8 mouse cellular contexts compared by ENCODE assay signal in the genomic region with DNA sequence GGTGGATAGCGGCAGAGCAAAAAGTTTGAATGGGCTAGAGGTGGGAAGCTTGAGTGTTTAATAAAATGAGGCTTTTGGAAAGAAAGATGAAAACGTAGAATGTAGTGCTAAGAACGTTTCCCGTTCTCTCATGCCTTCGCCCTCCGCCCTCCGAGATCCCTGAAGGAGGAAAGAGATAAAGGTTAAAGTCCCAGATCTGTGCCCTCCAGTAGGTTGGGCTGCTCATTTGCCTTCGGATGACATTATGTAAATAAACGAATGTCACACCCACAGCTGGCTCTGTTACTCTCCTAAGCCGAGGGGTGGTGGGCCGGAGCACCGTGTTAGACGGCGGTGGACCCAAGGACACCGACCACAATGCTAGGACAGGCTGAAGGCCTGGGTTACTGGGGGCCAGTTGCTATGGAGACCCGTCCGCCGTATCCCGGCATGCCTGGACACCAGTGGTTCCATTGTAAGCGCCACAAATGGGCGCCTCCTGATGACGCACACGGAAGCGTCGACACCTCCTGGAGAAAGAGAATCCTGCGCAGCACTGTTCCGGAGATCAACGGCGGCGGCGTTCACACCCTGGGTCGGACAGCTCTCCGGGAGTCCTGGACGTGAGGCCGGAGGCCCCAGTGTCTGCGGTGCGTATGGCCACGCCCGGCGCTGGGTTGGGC. TPM values are rescaled to one million over a fixed set of nuclear protein-coding genes. Genes with fewer than 3 reads are reported as not detected.
DNase-seq lines count a peak whose midpoint lies in the region; ATAC-seq and TF ChIP-seq lines count a peak whose summit lies in the region.

Gene Brms1, plus strand, starts transcription at position 493 of the 662 bp plus-strand sequence.

- H3K4me2 ChIP-seq in CH12.LX (ENCODE audit: insufficient read depth, low read depth, poor library complexity, severe bottlenecking), result peak within 1 kb of the TSS; percentile 89
- H3K4me2 ChIP-seq in forebrain, embryonic 12.5 days, result peak within 1 kb of the TSS; percentile 97
- peak within 1 kb of the TSS; percentile 81 for H3K4me2 ChIP-seq in heart, embryonic 16.5 days (ENCODE audit: low read depth, low read length)
- peak within 1 kb of the TSS; percentile 84 for H3K4me2 ChIP-seq in liver, embryonic 14.5 days (ENCODE audit: low read depth)
- peak within 1 kb of the TSS; percentile 98 for H3K4me2 ChIP-seq in stomach, embryonic 15.5 days

- no peak for TF ChIP-seq EP300 in CH12.LX (IDR thresholded peaks at IDR 0.05; ENCODE audit: low read length)
- TF ChIP-seq EP300 in liver, embryonic 14.5 days (IDR thresholded peaks at IDR 0.05; ENCODE audit: low read depth), result no peak

- DNase-seq in CH12.LX (ENCODE audit: extremely low read depth), result peak; percentile 94
- DNase-seq in c-Kit-positive CD71-positive TER-119-negative erythroid progenitor cells, embryonic 14.5 days (ENCODE audit: low read depth), result peak; percentile 96
- DNase-seq in kidney, postnatal 36 days, result peak; percentile 95 to 96
- peak; percentile 87 to 90 (median 90) for DNase-seq in liver, embryonic 14.5 days (ENCODE audit: low read depth in 3 of 3, low spot score in 3 of 3)
- peak; percentile 94 for DNase-seq in neural tube, embryonic 10.5 days (ENCODE audit: extremely low spot score, low spot score)

- peak within 1 kb of the TSS; percentile 72 to 95 (median 93) for H3K4me3 ChIP-seq in CH12.LX (replicated peaks in 1 of 3; ENCODE audit: low read depth in 2 of 3, low read length in 2 of 3, poor library complexity in 1 of 3)
- H3K4me3 ChIP-seq in forebrain, embryonic 12.5 days (replicated peaks), result peak within 1 kb of the TSS; percentile 82
- H3K4me3 ChIP-seq in heart, embryonic 16.5 days (ENCODE audit: low read length), result peak within 1 kb of the TSS; percentile 82
- H3K4me3 ChIP-seq in liver, embryonic 14.5 days (ENCODE audit: insufficient read depth in 1 of 2, low read depth in 2 of 2, low read length in 2 of 2), result peak within 1 kb of the TSS; percentile 70 to 85
- peak within 1 kb of the TSS; percentile 64 for H3K4me3 ChIP-seq in stomach, embryonic 15.5 days (replicated peaks)

- 7% methylated on average over 40 of the region's 40 CpGs for whole genome bisulfite sequencing in forebrain, embryonic 12.5 days
- WGBS in heart, embryonic 16.5 days, result 3% methylated on average over 40 of the region's 40 CpGs
- WGBS in liver, embryonic 14.5 days (ENCODE audit: insufficient replicate concordance), result 3% methylated on average over 40 of the region's 40 CpGs
- WGBS in stomach, embryonic 15.5 days, result 4% methylated on average over 40 of the region's 40 CpGs

- peaks cover 11% of the 10 kb centered on the region for H3K79me2 ChIP-seq in CH12.LX (replicated peaks; ENCODE audit: control insufficient read depth, extremely low read depth, insufficient read depth, poor library complexity, severe bottlenecking)

- peak; percentile 69 for TF ChIP-seq POLR2A in CH12.LX (IDR thresholded peaks at IDR 0.05; ENCODE audit: low read depth, low read length)

- no peak for TF ChIP-seq CTCF in CH12.LX (conservative IDR thresholded peaks at IDR 0.05 in 1 of 2, IDR thresholded peaks at IDR 0.05 in 1 of 2; ENCODE audit: low read depth in 2 of 2, low read length in 2 of 2)
- peak; percentile 8; the same call in 1 of the 2 replicates for TF ChIP-seq CTCF in liver, embryonic 14.5 days (IDR thresholded peaks at IDR 0.05; ENCODE audit: low read depth)

- H3K27ac ChIP-seq in CH12.LX (ENCODE audit: insufficient read depth, low read depth), result peak within 1 kb of the TSS; percentile 18
- H3K27ac ChIP-seq in forebrain, embryonic 12.5 days, result peak within 1 kb of the TSS; percentile 9
- H3K27ac ChIP-seq in heart, embryonic 16.5 days (ENCODE audit: low read length), result peak within 1 kb of the TSS; percentile 65
- H3K27ac ChIP-seq in liver, embryonic 14.5 days, result peak within 1 kb of the TSS; percentile 62
- peak within 1 kb of the TSS; percentile 57 for H3K27ac ChIP-seq in stomach, embryonic 15.5 days

- dilution Hi-C loops in CH12.LX (cut with MboI; ENCODE audit: extremely low pct_ligation_motif_present, extremely low pct_unique_long_range_greater_than_20kb, low sequenced_read_pairs), result no loop called here

- peaks cover 3% of the 10 kb centered on the region for H3K27me3 ChIP-seq in CH12.LX (replicated peaks)
- H3K27me3 ChIP-seq in forebrain, embryonic 12.5 days, result no peaks in the 10 kb centered on the region
- H3K27me3 ChIP-seq in heart, embryonic 16.5 days (ENCODE audit: control insufficient read depth, insufficient read depth, low read length), result no peaks in the 10 kb centered on the region
- no peaks in the 10 kb centered on the region for H3K27me3 ChIP-seq in liver, embryonic 14.5 days (ENCODE audit: control insufficient read depth, insufficient read depth, low read length)
- no peaks in the 10 kb centered on the region for H3K27me3 ChIP-seq in stomach, embryonic 15.5 days (replicated peaks)

- H3K9ac ChIP-seq in CH12.LX (ENCODE audit: insufficient read depth, low read depth), result peak within 1 kb of the TSS; percentile 73
- H3K9ac ChIP-seq in forebrain, embryonic 12.5 days, result peak within 1 kb of the TSS; percentile 83
- peak within 1 kb of the TSS; percentile 92 for H3K9ac ChIP-seq in heart, embryonic 16.5 days (ENCODE audit: low read length)
- H3K9ac ChIP-seq in liver, embryonic 14.5 days (replicated peaks), result peak within 1 kb of the TSS; percentile 78
- H3K9ac ChIP-seq in stomach, embryonic 15.5 days, result peak within 1 kb of the TSS; percentile 68

- TF ChIP-seq RAD21 in CH12.LX (IDR thresholded peaks at IDR 0.05; ENCODE audit: low read depth, low read length), result no peak

- peaks cover 12 to 40% of the 10 kb centered on the region in 2 experiments for H3K4me1 ChIP-seq in CH12.LX (ENCODE audit: control insufficient read depth in 1 of 2, insufficient read depth in 2 of 2)
- peaks cover 38% of the 10 kb centered on the region for H3K4me1 ChIP-seq in forebrain, embryonic 12.5 days
- H3K4me1 ChIP-seq in heart, embryonic 16.5 days (ENCODE audit: control insufficient read depth, insufficient read depth, low read length), result peaks cover 22% of the 10 kb centered on the region
- peaks cover 12 to 18% of the 10 kb centered on the region in 2 experiments for H3K4me1 ChIP-seq in liver, embryonic 14.5 days (replicated peaks; ENCODE audit: control insufficient read depth in 2 of 2, insufficient read depth in 2 of 2, low read length in 1 of 2)
- H3K4me1 ChIP-seq in stomach, embryonic 15.5 days, result peaks cover 29% of the 10 kb centered on the region

- peaks cover 9 to 30% of the 10 kb centered on the region in 2 experiments for H3K36me3 ChIP-seq in CH12.LX (replicated peaks in 1 of 2; ENCODE audit: control insufficient read depth in 1 of 2, insufficient read depth in 1 of 2, low read length in 1 of 2)
- peaks cover 15% of the 10 kb centered on the region for H3K36me3 ChIP-seq in forebrain, embryonic 12.5 days (replicated peaks)
- peaks cover 2% of the 10 kb centered on the region; the same call in 1 of the 2 replicates for H3K36me3 ChIP-seq in heart, embryonic 16.5 days (ENCODE audit: control insufficient read depth, insufficient read depth)
- H3K36me3 ChIP-seq in liver, embryonic 14.5 days (replicated peaks; ENCODE audit: control insufficient read depth, insufficient read depth, low read depth), result no peaks in the 10 kb centered on the region
- no peaks in the 10 kb centered on the region for H3K36me3 ChIP-seq in stomach, embryonic 15.5 days

- H3K9me3 ChIP-seq in CH12.LX (replicated peaks; ENCODE audit: low read length), result no peaks in the 10 kb centered on the region
- no peaks in the 10 kb centered on the region for H3K9me3 ChIP-seq in forebrain, embryonic 12.5 days
- no peaks in the 10 kb centered on the region for H3K9me3 ChIP-seq in heart, embryonic 16.5 days (replicated peaks; ENCODE audit: control insufficient read depth, low read length)
- no peaks in the 10 kb centered on the region for H3K9me3 ChIP-seq in liver, embryonic 14.5 days (ENCODE audit: control insufficient read depth, low read length)
- H3K9me3 ChIP-seq in stomach, embryonic 15.5 days, result no peaks in the 10 kb centered on the region

- in situ Hi-C loops in CH12.LX (cut with MboI; ENCODE audit: low pct_ligation_motif_present, low pct_unique_long_range_greater_than_20kb, low sequenced_read_pairs), result loop anchor here (5.0 kb wide), 1 partner anchor 46 kb away; the partner anchor contains the start of genes Tmem151a and Yif1a

- peak; percentile 79 for ATAC-seq in forebrain, embryonic 12.5 days (ENCODE audit: low FRiP score)
- ATAC-seq in heart, embryonic 16.5 days (replicated peaks; ENCODE audit: extremely low read depth, insufficient read depth, low FRiP score), result peak; percentile 74
- peak; percentile 78 for ATAC-seq in liver, embryonic 14.5 days (ENCODE audit: insufficient read depth)
- ATAC-seq in stomach, embryonic 15.5 days (ENCODE audit: insufficient read depth, low FRiP score, low read depth), result peak; percentile 72

TF ChIP-seq in CH12.LX, 34 proteins besides CTCF, POLR2A, EP300 and RAD21 (continues in another document):
- TF ChIP-seq NELFE (IDR thresholded peaks at IDR 0.05; ENCODE audit: low read depth, low read length) (peak; percentile 49; the same call in 1 of the 2 replicates), ZKSCAN1 (IDR thresholded peaks at IDR 0.05; ENCODE audit: borderline replicate concordance, low read depth, low read length) (no peak), GABPA (IDR thresholded peaks at IDR 0.05; ENCODE audit: insufficient replicate concordance, low read depth, low read length) (no peak; the same call in 1 of the 2 replicates), TCF12 (IDR thresholded peaks at IDR 0.05; ENCODE audit: low read depth, low read length) (peak; percentile 47), ETS1 (conservative IDR thresholded peaks at IDR 0.05; ENCODE audit: low read depth, low read length) (no peak), ZMIZ1 (IDR thresholded peaks at IDR 0.05; ENCODE audit: low read depth, low read length) (no peak), MAFK (IDR thresholded peaks at IDR 0.05; ENCODE audit: insufficient replicate concordance, low read length) (no peak), IRF4 (IDR thresholded peaks at IDR 0.05; ENCODE audit: low read depth, low read length) (0 out of 2 replicates have a peak, but pooled peaks have one; percentile 22), USF1 (IDR thresholded peaks at IDR 0.05; ENCODE audit: low read depth, low read length) (no peak), NRF1 (IDR thresholded peaks at IDR 0.05; ENCODE audit: low read depth, low read length) (peak; percentile 75), MAX (IDR thresholded peaks at IDR 0.05; ENCODE audit: low read length) (no peak), CHD1 (IDR thresholded peaks at IDR 0.05; ENCODE audit: low read depth, low read length) (no peak)

RNA-seq across cellular contexts. Expression of gene Brms1, which starts in this region (rescaled TPM):
- total RNA-seq in CH12.LX (2012; rRNA removed) (22.8 and 24.6 TPM in 2 replicates), CH12.LX (2014; rRNA removed) (30.0 and 36.3 TPM in 2 replicates)
- 50.9 and 63.7 TPM in 2 replicates for polyA plus RNA-seq in CH12.LX (2012; ENCODE audit: insufficient read length, low read depth)
- polyA plus RNA-seq in forebrain, embryonic 12.5 days (2016; fragmentation: Nextera tagmentation; extraction: Ambion mirVana), result 57.5 and 60.3 TPM in 2 replicates
- 29.7 and 29.9 TPM in 2 replicates for polyA plus RNA-seq in heart, embryonic 16.5 days (2015; fragmentation: Nextera tagmentation; extraction: Ambion mirVana)
- polyA plus RNA-seq in liver, embryonic 14.5 days (2012; rRNA removed), result 17.3 and 19.9 TPM in 2 replicates
- 24.5 and 26.4 TPM in 2 replicates for polyA plus RNA-seq in liver, embryonic 14.5 days (2014; fragmentation: Nextera tagmentation; extraction: Ambion mirVana)
- polyA plus RNA-seq in stomach, embryonic 15.5 days (2015; fragmentation: Nextera tagmentation; extraction: Ambion mirVana), result 39.5 and 39.9 TPM in 2 replicates

Comparison
In these comparisons a context has a peak if more than half of its experiments do, and no peak if none do; other contexts are left out.
1. Peak in every context shown above with its lines: DNase-seq, ATAC-seq, H3K4me3 ChIP-seq and H3K27ac ChIP-seq.
2. H3K27ac ChIP-seq: peak in every context shown above with its lines; median percentile 65 in heart, embryonic 16.5 days; 62 in liver, embryonic 14.5 days; 57 in stomach, embryonic 15.5 days; 18 in CH12.LX; 9 in forebrain, embryonic 12.5 days.